Comparison of ENCODE assay signal across 8 mouse cellular contexts in the genomic region with DNA sequence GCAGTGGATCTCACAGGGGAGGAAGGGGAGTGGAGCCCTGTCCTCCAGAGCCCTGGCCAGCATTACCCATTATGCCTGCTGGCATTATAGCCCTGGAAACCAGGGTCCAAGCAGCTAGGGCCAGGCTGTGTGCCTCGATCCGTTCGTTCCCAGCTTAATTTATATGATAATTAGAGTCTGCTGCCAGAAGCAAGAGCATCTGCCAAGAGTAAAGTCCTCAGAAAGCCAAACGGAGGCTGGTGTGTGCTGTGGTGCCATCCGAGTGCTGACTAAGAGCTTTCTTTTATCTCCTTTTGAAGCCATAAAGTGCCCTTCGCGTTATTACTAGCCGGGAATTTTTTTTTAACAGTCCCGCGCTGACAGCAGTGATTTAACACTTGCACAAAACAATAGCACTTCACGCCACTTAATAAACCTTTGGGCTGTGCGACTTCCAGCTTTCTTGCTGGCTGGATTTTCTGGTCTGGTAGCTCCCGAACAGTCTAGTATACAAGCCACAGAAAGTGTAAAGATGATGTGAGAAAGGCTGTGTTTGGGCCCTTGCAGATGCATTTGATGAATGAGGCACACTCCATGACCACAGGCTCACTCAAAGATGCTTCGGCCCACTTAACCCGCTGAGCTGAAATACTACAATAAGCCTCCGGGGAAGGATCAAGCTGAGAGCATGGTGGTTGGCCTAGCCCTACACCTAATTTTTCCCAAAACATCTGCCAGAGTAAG. TPM values are rescaled to one million over a fixed set of nuclear protein-coding genes. Genes with fewer than 3 reads are reported as not detected.
DNase-seq lines count a peak whose midpoint lies in the region; ATAC-seq and TF ChIP-seq lines count a peak whose summit lies in the region.
"Had no signal": no experiment of that assay in that cellular context is flagged by ENCODE, and none has a peak within 500 bp of the region (broad histone marks: within the 10 kb centered on the region; RNA-seq: fewer than 3 reads in every experiment).

No protein-coding gene starts in this region.

- peak overlapping the region; percentile 85 for H3K27ac ChIP-seq in forebrain, embryonic 10.5 days
- no peak overlapping the region for H3K27ac ChIP-seq in intestine, postnatal 0 days (ENCODE audit: low read depth, low read length)
- H3K27ac ChIP-seq in left cerebral cortex, adult 2 months, result no peak overlapping the region
- H3K27ac ChIP-seq in neural tube, embryonic 13.5 days (replicated peaks), result peak overlapping the region; percentile 84
- H3K27ac ChIP-seq: liver, embryonic 15.5 days had no signal

- no peak overlapping the region for H3K9ac ChIP-seq in intestine, postnatal 0 days (ENCODE audit: low read depth, low read length)
- H3K9ac ChIP-seq in neural tube, embryonic 13.5 days, result 0 out of 2 replicates have a peak overlapping the region, but pooled peaks have one; percentile 6
- H3K9ac ChIP-seq: liver, embryonic 15.5 days had no signal

- H3K36me3 ChIP-seq in forebrain, embryonic 10.5 days (replicated peaks), result no peaks in the 10 kb centered on the region
- no peaks in the 10 kb centered on the region for H3K36me3 ChIP-seq in intestine, postnatal 0 days (ENCODE audit: control insufficient read depth, insufficient read depth)
- no peaks in the 10 kb centered on the region for H3K36me3 ChIP-seq in neural tube, embryonic 13.5 days
- H3K36me3 ChIP-seq: liver, embryonic 15.5 days had no signal

- peaks cover 15% of the 10 kb centered on the region for H3K27me3 ChIP-seq in forebrain, embryonic 10.5 days (ENCODE audit: poor library complexity, severe bottlenecking)
- H3K27me3 ChIP-seq in intestine, postnatal 0 days (replicated peaks; ENCODE audit: control insufficient read depth, insufficient read depth, low read length), result no peaks in the 10 kb centered on the region
- peaks cover 10% of the 10 kb centered on the region; the same call in 1 of the 2 replicates for H3K27me3 ChIP-seq in neural tube, embryonic 13.5 days

- TF ChIP-seq CTCF in intestine, postnatal 0 days (IDR thresholded peaks at IDR 0.05; ENCODE audit: low read depth), result no peak
- TF ChIP-seq CTCF in left cerebral cortex, adult 2 months (IDR thresholded peaks at IDR 0.05), result no peak

- WGBS in forebrain, embryonic 10.5 days, result 9% methylated on average over 16 of the region's 16 CpGs
- WGBS in intestine, postnatal 0 days, result 17% methylated on average over 16 of the region's 16 CpGs
- WGBS in neural tube, embryonic 13.5 days, result 2% methylated on average over 16 of the region's 16 CpGs

- intact Hi-C loops in left cerebral cortex, adult 2 months (cut with DNase I), result loop anchor here (5.0 kb wide), 1 partner anchor 662 kb away; no protein-coding TSS in a partner anchor

- peak overlapping the region; percentile 27; the same call in 1 of the 2 replicates for H3K4me3 ChIP-seq in forebrain, embryonic 10.5 days
- no peak overlapping the region for H3K4me3 ChIP-seq in intestine, postnatal 0 days (ENCODE audit: low read depth, low read length)
- no peak overlapping the region for H3K4me3 ChIP-seq in left cerebral cortex, adult 2 months
- no peak overlapping the region for H3K4me3 ChIP-seq in neural tube, embryonic 13.5 days
- H3K4me3 ChIP-seq: liver, embryonic 15.5 days had no signal

- H3K4me2 ChIP-seq in intestine, postnatal 0 days (replicated peaks; ENCODE audit: low read depth), result 0 out of 2 replicates have a peak overlapping the region, but pooled peaks have one; percentile 24
- peak overlapping the region; percentile 45 for H3K4me2 ChIP-seq in neural tube, embryonic 13.5 days
- H3K4me2 ChIP-seq: liver, embryonic 15.5 days had no signal

- peaks cover 60% of the 10 kb centered on the region for H3K4me1 ChIP-seq in forebrain, embryonic 10.5 days
- 0 out of 2 replicates have a peak, but pooled peaks cover 2% of the 10 kb centered on the region for H3K4me1 ChIP-seq in intestine, postnatal 0 days (replicated peaks; ENCODE audit: control insufficient read depth, insufficient read depth, low read length)
- H3K4me1 ChIP-seq in neural tube, embryonic 13.5 days (replicated peaks), result peaks cover 50% of the 10 kb centered on the region
- H3K4me1 ChIP-seq: liver, embryonic 15.5 days had no signal

- no peaks in the 10 kb centered on the region for H3K9me3 ChIP-seq in forebrain, embryonic 10.5 days
- no peaks in the 10 kb centered on the region for H3K9me3 ChIP-seq in intestine, postnatal 0 days (ENCODE audit: control insufficient read depth)
- H3K9me3 ChIP-seq in neural tube, embryonic 13.5 days, result no peaks in the 10 kb centered on the region
- H3K9me3 ChIP-seq: liver, embryonic 15.5 days had no signal

- no peak for ATAC-seq in intestine, postnatal 0 days
- ATAC-seq in neural tube, embryonic 13.5 days (ENCODE audit: low read depth), result peak; percentile 87
- ATAC-seq in CD4-positive, CD25-positive, alpha-beta regulatory T cell, adult 4 months, result no peak

- peak; percentile 35 for DNase-seq in cerebellum, adult 9-11 months
- peak; percentile 39 for DNase-seq in forebrain, embryonic 10.5 days (ENCODE audit: extremely low spot score, low spot score)
- peak; percentile 31 to 47 for DNase-seq in left cerebral cortex, adult 2 months (ENCODE audit: extremely low spot score in 1 of 2, low spot score in 2 of 2)
- no peak for DNase-seq in adrenal gland, postnatal 4 days (ENCODE audit: low spot score in 2 of 2)

RNA-seq across cellular contexts. Expression of a gene that starts 52.9 kb away (rescaled TPM):
- 2.4 and 2.5 TPM in 2 replicates for polyA plus RNA-seq in forebrain, embryonic 10.5 days (2016; fragmentation: Nextera tagmentation; extraction: Ambion mirVana)
- polyA plus RNA-seq in intestine, postnatal 0 days (2015; fragmentation: Nextera tagmentation; extraction: Ambion mirVana), result 0.13 and 0.31 TPM in 2 replicates
- under 1 TPM; 0.45 to 0.58 TPM for total RNA-seq in left cerebral cortex, adult 2 months (2021)
- 2.0 and 2.7 TPM in 2 replicates for polyA plus RNA-seq in neural tube, embryonic 13.5 days (2015; fragmentation: Nextera tagmentation; extraction: Ambion mirVana)
- not detected for polyA plus RNA-seq in CD4-positive, CD25-positive, alpha-beta regulatory T cell, adult 4 months (2017; shearing (Covaris generic))
- total RNA-seq in adrenal gland, postnatal 4 days (2021), result 1 to 10 TPM in 1 of 2 experiments, under 1 TPM in 1; 0.54 to 1.4 TPM

Comparison
In these comparisons a context has a peak if more than half of its experiments do, and no peak if none do; other contexts are left out.
1. DNase-seq: peak in cerebellum, adult 9-11 months (single experiment), forebrain, embryonic 10.5 days (single experiment) and left cerebral cortex, adult 2 months (2 of 2); none in adrenal gland, postnatal 4 days (0 of 2).
2. H3K27ac ChIP-seq: peak in forebrain, embryonic 10.5 days (single experiment) and neural tube, embryonic 13.5 days (single experiment); none in intestine, postnatal 0 days (single experiment) and left cerebral cortex, adult 2 months (single experiment).